Mouse (Mus musculus) heart, embryonic 14.5 days (tissue): ENCODE data around the gene Jagn1. TPM values are rescaled to one million over a fixed set of nuclear protein-coding genes. Genes with fewer than 3 reads are reported as not detected.

Source experiments
- ATAC-seq: fragments of 200-750 bp; cut with Nextera tagmentation; 2 replicates; pipeline ENCODE4 v1.8.0; 2017; ENCODE audit warnings: low read depth, moderate TSS enrichment; ENCODE audit not compliant: insufficient number of reproducible peaks, insufficient read depth, low FRiP score
- H3K27ac ChIP-seq, 2 experiments: fragments of 200-500 bp in 1 of 2; fragments of 300-500 bp in 1 of 2; sonication (generic) in 1 of 2; replicated peaks in 1 of 2; 2 replicates each; pipeline ENCODE4 v1.5.1; 2012 to 2014; ENCODE audit warnings: low read depth in 2 of 2, low read length in 2 of 2, control low read depth in 1 of 2, mild to moderate bottlenecking in 1 of 2, mixed read lengths in 1 of 2; ENCODE audit not compliant: control insufficient read depth in 1 of 2, insufficient read depth in 1 of 2
- H3K27me3 ChIP-seq: fragments of 300-500 bp; sonication (generic); 2 replicates; pipeline ENCODE4 v1.6.1; 2014; ENCODE audit warnings: mild to moderate bottlenecking, low read length, control low read depth; ENCODE audit not compliant: control insufficient read depth, insufficient read depth
- H3K36me3 ChIP-seq: fragments of 300-500 bp; sonication (generic); 2 replicates; pipeline ENCODE4 v1.6.1; 2014; ENCODE audit warnings: mild to moderate bottlenecking, control low read depth, low read length, mixed read lengths; ENCODE audit not compliant: control insufficient read depth, insufficient read depth
- H3K4me1 ChIP-seq, 2 experiments: fragments of 200-500 bp in 1 of 2; fragments of 300-500 bp in 1 of 2; sonication (generic) in 1 of 2; 2 replicates each; pipeline ENCODE4 v1.6.1; 2012 to 2014; ENCODE audit warnings: low read length in 2 of 2, control low read depth in 1 of 2, mixed read lengths in 1 of 2; ENCODE audit not compliant: control insufficient read depth in 2 of 2, insufficient read depth in 2 of 2
- H3K4me2 ChIP-seq: fragments of 300-500 bp; sonication (generic); 2 replicates; pipeline ENCODE4 v1.6.1; 2014; ENCODE audit warnings: mild to moderate bottlenecking, low read length
- H3K4me3 ChIP-seq, 2 experiments: fragments of 200-500 bp in 1 of 2; fragments of 300-500 bp in 1 of 2; sonication (generic) in 1 of 2; 2 replicates each; pipeline ENCODE4 v1.5.1; 2012 to 2014; ENCODE audit warnings: low read length in 2 of 2, mild to moderate bottlenecking in 2 of 2, control low read depth in 1 of 2, low read depth in 1 of 2, moderate library complexity in 1 of 2; ENCODE audit not compliant: control insufficient read depth in 1 of 2, insufficient read depth in 1 of 2
- H3K9ac ChIP-seq: fragments of 300-500 bp; sonication (generic); 2 replicates; pipeline ENCODE4 v1.6.1; 2014; ENCODE audit warnings: mild to moderate bottlenecking, low read length
- H3K9me3 ChIP-seq: fragments of 300-500 bp; sonication (generic); 2 replicates; pipeline ENCODE4 v1.6.1; 2016; ENCODE audit warnings: low read length, control low read depth; ENCODE audit not compliant: control insufficient read depth
- WGBS: fragments of 180-500 bp; shearing (Covaris S2); extraction: QIAGEN DNeasy Blood & Tissue Kit; methylation state at CpG from one replicate; pipeline ENCODE4 v1.1.7; 2014; 5-methylcytosine and 5-hydroxymethylcytosine counted together
- polyA plus RNA-seq: library from polyadenylated mRNA; unstranded; fragments of >200 nt; fragmentation: Nextera tagmentation; extraction: Ambion mirVana; gene quantifications from 2 replicates; pipeline ENCODE4 v1.2.1, GENCODE M21; 2014

Jagn1 gene
- polyA plus RNA-seq, 1 experiment from 2014 or later, result 54.2 TPM

DNA sequence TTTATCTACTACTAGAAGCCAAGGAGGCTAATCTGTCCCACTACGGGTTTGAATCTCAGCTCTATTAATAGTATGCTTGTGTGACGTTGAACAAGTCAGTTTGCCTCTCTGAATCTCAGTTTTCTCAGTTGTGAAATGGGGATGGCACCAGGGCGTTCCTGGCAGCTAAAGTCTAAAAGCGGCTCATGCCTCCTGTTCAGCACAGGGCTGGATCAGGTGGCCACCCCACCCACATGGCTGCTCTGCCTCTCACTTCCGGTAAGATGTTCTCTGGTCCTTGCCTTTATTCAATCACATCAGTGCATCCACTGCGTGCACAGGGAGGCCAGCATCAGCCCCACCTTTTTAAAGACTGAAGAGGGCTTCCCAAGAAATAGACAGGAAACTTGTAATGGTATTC is 36.9 kb upstream of the Jagn1 start:
- H3K36me3 ChIP-seq, result peaks cover 17% of the 10 kb centered on the region; the same call in 1 of the 2 replicates
- H3K9me3 ChIP-seq, result no peaks in the 10 kb centered on the region
- H3K4me2 ChIP-seq, result no peak overlapping the region
- H3K4me3 ChIP-seq, result no peak overlapping the region
- no peak overlapping the region for H3K9ac ChIP-seq
- 69% methylated on average over 6 of the region's 6 CpGs for WGBS
- no peaks in the 10 kb centered on the region for H3K4me1 ChIP-seq
- H3K27ac ChIP-seq, result no peak overlapping the region
- H3K27me3 ChIP-seq, result no peaks in the 10 kb centered on the region
- no peak for ATAC-seq

DNA sequence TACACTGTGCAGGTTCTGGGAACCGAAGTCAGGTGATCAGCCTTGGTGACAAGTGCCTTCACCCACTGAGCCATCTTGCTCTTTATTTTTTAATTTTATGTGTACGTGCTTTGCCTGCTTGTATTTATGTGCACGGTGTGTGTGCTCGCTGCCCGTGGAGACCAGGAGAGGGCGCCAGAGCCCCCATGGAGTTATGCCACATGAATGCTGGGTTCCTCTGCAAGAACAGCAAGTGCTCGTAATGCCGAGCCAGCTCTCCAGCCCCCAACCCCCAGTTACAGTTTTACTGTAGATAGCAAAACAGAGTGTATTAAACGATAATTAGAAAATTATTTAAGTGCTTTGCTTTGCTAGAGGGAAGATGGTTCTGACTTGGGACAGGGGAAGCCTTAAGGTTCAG is 35.7 kb upstream of the Jagn1 start:
- 75% methylated on average over 9 of the region's 9 CpGs for WGBS
- no peak for ATAC-seq

DNA sequence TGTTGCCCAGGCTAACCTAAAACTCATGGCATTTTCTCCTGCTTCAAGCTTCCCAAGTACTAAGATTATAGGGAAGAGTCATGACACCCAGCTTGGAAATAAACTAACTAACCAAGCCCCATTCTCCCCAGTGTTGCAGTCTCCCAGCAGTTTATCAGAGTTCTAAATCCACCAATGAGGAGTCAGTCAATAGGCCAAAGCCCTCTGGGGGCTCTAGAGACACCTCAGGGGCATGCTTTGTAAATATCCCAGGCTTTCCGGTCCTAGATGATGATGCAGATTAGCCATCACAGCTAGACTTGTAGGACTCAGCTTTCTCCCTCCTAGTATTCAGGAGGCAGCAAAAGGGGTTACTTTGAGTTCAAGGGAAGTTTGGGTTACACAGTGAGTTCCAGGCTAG is 32.4 kb upstream of the Jagn1 start:
- no peak for ATAC-seq
- Histone ChIP-seq H3K27ac (no peak overlapping the region), H3K4me3 (no peak overlapping the region), H3K4me2 (no peak overlapping the region), H3K9ac (no peak overlapping the region), H3K27me3 (no peaks in the 10 kb centered on the region), H3K9me3 (no peaks in the 10 kb centered on the region), H3K36me3 (peaks cover 17% of the 10 kb centered on the region; the same call in 1 of the 2 replicates), H3K4me1 (no peaks in the 10 kb centered on the region)
- WGBS, result 50% methylated on average over 1 of the region's 1 CpGs

More for the DNA sequence above, 35.7 kb upstream of the Jagn1 start:
- Histone ChIP-seq H3K4me3 (no peak overlapping the region), H3K36me3 (peaks cover 17% of the 10 kb centered on the region; the same call in 1 of the 2 replicates), H3K9ac (no peak overlapping the region), H3K27ac (no peak overlapping the region), H3K9me3 (no peaks in the 10 kb centered on the region), H3K4me1 (no peaks in the 10 kb centered on the region), H3K27me3 (no peaks in the 10 kb centered on the region), H3K4me2 (no peak overlapping the region)

DNA sequence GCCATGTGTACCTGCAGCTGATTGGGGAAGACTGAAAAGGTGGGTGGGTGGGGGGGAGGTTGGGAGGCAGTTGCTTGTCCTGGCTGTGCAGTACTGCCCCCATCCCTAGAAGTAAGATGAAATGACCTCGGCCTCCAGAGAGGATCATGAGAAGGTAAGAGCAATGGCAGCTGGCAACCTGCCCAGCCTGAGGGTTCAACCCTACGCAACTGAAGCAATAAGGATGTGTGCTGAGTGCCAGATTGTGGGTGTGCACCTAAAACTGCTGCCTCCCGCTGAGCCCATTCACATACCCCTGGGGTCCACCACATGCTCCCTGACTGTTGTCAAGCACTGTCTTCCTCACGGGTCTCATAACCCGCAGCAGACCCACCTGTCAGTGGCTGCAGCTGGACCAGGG is 26.0 kb upstream of the Jagn1 start:
- Histone ChIP-seq H3K4me1 (peaks cover 4 to 14% of the 10 kb centered on the region in 2 experiments; a peak in 3 of 4 replicates), H3K4me2 (no peak overlapping the region), H3K9me3 (no peaks in the 10 kb centered on the region), H3K36me3 (peaks cover 4% of the 10 kb centered on the region; the same call in 1 of the 2 replicates), H3K27ac (no peak overlapping the region), H3K4me3 (no peak overlapping the region), H3K27me3 (no peaks in the 10 kb centered on the region), H3K9ac (no peak overlapping the region)
- 71% methylated on average over 5 of the region's 5 CpGs for whole genome bisulfite sequencing
- no peak for ATAC-seq

DNA sequence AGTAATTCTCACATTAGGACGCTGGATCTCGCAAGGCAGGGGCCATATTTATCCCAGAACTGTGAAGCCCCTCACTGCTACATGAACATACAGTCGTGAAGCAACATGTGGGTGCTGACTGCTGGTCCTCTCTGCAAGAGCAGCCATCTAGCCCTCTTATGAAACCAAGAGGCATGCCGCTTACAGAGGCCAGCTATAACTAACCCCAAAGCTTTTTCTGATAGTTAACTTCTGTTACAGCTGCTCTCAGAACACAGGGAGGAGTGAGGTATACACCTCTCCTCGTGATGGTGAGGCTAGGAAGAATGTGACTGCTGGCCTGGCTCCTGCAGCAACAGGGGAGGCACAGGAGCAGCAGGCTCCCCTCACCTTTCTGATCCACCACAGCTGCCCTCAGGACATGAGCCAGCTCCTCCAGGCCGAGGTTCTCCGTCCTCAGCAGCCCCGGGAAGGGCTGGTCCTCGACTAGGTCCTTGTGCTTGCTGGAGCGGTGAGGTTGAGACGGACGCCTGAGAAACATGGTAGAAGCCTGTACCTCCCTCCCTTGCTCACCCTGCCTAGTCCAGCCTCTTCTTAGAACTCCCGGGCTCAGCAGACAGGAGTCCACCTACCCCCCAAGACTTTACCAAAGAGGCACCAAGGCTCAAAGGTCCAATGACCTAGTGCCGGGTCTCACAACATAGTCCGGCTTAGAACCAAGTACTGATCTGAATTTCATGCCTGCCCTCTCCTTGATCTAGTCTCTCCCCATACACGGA is 23.7 kb upstream of the Jagn1 start:
- Histone ChIP-seq H3K4me1 (peaks cover 4 to 14% of the 10 kb centered on the region in 2 experiments; a peak in 3 of 4 replicates), H3K4me2 (peak overlapping the region; percentile 90), H3K9me3 (no peaks in the 10 kb centered on the region), H3K9ac (peak overlapping the region; percentile 74), H3K27ac (0 out of 4 replicates have a peak overlapping the region, but pooled peaks of 1 of the 2 experiments have one; percentile 0), H3K27me3 (no peaks in the 10 kb centered on the region), H3K36me3 (peaks cover 4% of the 10 kb centered on the region; the same call in 1 of the 2 replicates), H3K4me3 (peak overlapping the region; percentile 49 to 79)
- 11% methylated on average over 16 of the region's 16 CpGs for WGBS
- ATAC-seq, result peak; percentile 31

DNA sequence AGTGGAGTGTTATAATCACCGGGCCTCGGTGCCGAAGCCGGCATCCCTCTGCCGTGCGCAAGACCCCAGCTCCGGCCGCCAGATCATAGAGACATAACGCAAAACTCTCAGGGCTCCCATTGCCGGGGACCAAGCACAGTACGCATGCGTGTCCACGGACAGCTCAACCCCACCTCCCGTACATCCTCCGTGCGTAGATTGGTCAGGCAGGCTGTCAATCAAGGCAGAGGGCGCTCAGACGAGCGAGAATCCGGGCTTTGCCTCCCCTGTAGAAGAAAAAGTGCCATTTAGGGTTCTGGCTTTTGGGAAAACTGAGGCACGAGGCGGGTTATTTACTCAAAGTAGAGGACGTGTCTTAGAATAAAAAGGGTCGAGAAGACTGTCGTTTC is 23.2 kb upstream of the Jagn1 start, which contains the start of gene Rpusd3:
Rpusd3 (minus strand) TSS at position 142 of the 389 bp plus-strand sequence.
- Histone ChIP-seq H3K36me3 (peaks cover 4% of the 10 kb centered on the region; the same call in 1 of the 2 replicates), H3K4me2 (peak within 1 kb of the TSS; percentile 90), H3K9me3 (no peaks in the 10 kb centered on the region), H3K4me1 (peaks cover 4 to 14% of the 10 kb centered on the region in 2 experiments; a peak in 3 of 4 replicates), H3K9ac (peak within 1 kb of the TSS; percentile 74), H3K27ac (0 out of 4 replicates have a peak within 1 kb of the TSS, but pooled peaks of 1 of the 2 experiments have one; percentile 0), H3K4me3 (peak within 1 kb of the TSS; percentile 49 to 79), H3K27me3 (no peaks in the 10 kb centered on the region)
- WGBS, result under 1% methylated on average over 25 of the region's 25 CpGs
- ATAC-seq, result peak; percentile 95

DNA sequence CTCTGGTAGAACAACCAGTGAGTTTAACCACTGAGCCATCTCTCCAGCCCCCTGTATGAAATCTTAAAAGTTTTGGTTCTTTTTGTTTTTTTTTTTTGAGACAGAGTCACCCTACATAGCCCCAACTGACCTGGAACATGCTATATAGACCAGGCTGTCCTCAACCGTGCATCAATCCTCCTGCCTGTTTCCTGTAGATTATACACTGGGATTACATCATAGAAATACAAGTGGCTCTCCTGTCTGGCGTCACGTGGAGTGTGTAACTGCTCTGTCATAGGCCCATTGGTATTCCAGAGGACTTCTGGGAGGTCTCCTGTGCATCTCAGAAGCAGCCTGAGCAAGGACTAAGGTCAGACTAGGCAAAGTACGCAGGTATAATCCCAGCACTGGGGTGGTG is 19.4 kb upstream of the Jagn1 start:
- ATAC-seq, result no peak
- H3K27ac ChIP-seq, result no peak overlapping the region
- 48% methylated on average over 4 of the region's 4 CpGs for WGBS

More for the DNA sequence above, 19.4 kb upstream of the Jagn1 start:
- Histone ChIP-seq H3K4me1 (peaks cover 4 to 10% of the 10 kb centered on the region in 2 experiments; a peak in 3 of 4 replicates), H3K9ac (no peak overlapping the region), H3K36me3 (no peaks in the 10 kb centered on the region), H3K4me3 (no peak overlapping the region), H3K27me3 (no peaks in the 10 kb centered on the region), H3K9me3 (no peaks in the 10 kb centered on the region; the same call in 1 of the 2 replicates), H3K4me2 (no peak overlapping the region)
